Mouse (Mus musculus) cerebellum, adult 2 months (tissue): Measurements from ENCODE around the gene Cacna1s. TPM values are rescaled to one million over a fixed set of nuclear protein-coding genes. Genes with fewer than 3 reads are reported as not detected.
A peak's percentile ranks its signal among the peaks of the same experiment; 100 is the strongest.

Source experiments
- DNase-seq, 2 experiments: peaks; one replicate each; pipeline ENCODE4 v3.0.0; 2021
- H3K27ac ChIP-seq: fragments of 200-500 bp; 2 replicates; pipeline ENCODE4 v1.5.1; 2012; ENCODE audit warnings: low read length, control low read depth, inconsistent platforms; ENCODE audit not compliant: insufficient read depth
- H3K27me3 ChIP-seq: fragments of 200-500 bp; 2 replicates; pipeline ENCODE4 v1.6.1; 2012; ENCODE audit warnings: inconsistent platforms, mild to moderate bottlenecking, low read length, moderate library complexity; ENCODE audit not compliant: control insufficient read depth, insufficient read depth
- H3K4me1 ChIP-seq: fragments of 200-500 bp; 2 replicates; pipeline ENCODE4 v1.6.1; 2011; ENCODE audit warnings: low read length; ENCODE audit not compliant: control insufficient read depth, insufficient read depth
- H3K4me3 ChIP-seq: fragments of 200-500 bp; replicated peaks from 2 replicates; pipeline ENCODE3; 2011; ENCODE audit warnings: mild to moderate bottlenecking, low read depth, low read length, control low read depth; ENCODE audit not compliant: insufficient read depth
- CTCF ChIP-seq: fragments of 200-500 bp; IDR thresholded peaks from 2 replicates; pipeline ENCODE4 v1.5.1; 2011; ENCODE audit warnings: low read depth, mild to moderate bottlenecking, control low read depth, low read length, moderate library complexity, borderline replicate concordance; ENCODE audit not compliant: insufficient read depth
- POLR2A ChIP-seq: fragments of 200-500 bp; IDR thresholded peaks from 2 replicates; pipeline ENCODE4 v1.6.1; 2011; ENCODE audit warnings: low read length, control low read depth, borderline replicate concordance; ENCODE audit not compliant: insufficient read depth
- WGBS: fragments of 180-500 bp; shearing (Covaris S2); methylation state at CpG from one replicate; pipeline ENCODE4 v1.1.7; 2018; 5-methylcytosine and 5-hydroxymethylcytosine counted together
- polyA plus RNA-seq: library from polyadenylated mRNA; depleted of rRNA; stranded (reverse); fragments of >200 nt; gene quantifications from 2 replicates; pipeline ENCODE4 v1.2.3, GENCODE M21; 2012

Gene Cacna1s
- polyA plus RNA-seq, 1 experiment: 1.2 TPM

DNA sequence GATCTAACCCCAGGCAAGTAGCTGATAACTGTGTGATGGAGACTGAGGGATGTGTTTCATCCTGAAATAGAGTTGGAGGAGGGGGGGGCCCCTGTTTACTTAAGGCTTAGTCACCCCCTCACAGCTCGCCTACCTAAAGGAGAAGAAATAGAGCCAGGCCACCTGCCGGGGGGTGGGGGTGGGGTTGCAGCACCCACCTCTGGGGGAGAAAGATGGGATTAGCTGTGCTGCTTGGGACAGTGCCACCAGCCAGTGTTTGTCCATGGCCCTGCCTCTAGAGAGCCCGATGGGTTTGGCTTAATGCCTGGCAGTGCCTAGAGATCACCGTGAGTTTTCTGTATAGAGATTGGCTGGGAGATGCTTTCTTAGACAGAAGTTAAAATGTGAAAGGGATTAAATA lies 11.7 kb upstream of the Cacna1s start:
- no peak for TF ChIP-seq CTCF
- TF ChIP-seq POLR2A: no peak
- H3K27me3 ChIP-seq: no peaks in the 10 kb centered on the region
- no peak overlapping the region for H3K4me3 ChIP-seq
- no peaks in the 10 kb centered on the region for H3K4me1 ChIP-seq
- DNase-seq: no peak
- WGBS: 18% methylated on average over 4 of the region's 4 CpGs
- no peak overlapping the region for H3K27ac ChIP-seq

DNA sequence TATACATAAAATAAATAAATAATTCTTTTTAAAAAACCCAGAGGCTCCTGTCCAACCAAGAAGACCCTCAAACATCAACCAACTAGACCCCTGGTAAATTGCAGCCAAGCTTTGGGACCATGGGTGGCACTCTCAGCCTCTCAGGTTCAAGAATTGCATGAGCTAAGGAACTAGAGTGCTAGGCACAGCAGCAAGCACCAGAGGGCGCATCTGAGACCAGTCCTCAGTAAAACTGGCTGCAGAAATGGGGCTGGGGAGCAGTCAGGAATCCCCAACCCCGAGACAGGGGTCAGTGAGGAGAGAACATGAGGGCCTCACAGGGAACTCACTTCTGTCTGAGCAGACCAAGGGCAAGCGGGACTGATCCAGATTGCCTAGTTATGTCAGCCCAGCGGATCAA lies 6.8 kb upstream of the Cacna1s start:
- Histone ChIP-seq H3K4me1 (no peaks in the 10 kb centered on the region; the same call in 1 of the 2 replicates), H3K4me3 (no peak overlapping the region), H3K27ac (no peak overlapping the region), H3K27me3 (no peaks in the 10 kb centered on the region)
- peak; percentile 81 for TF ChIP-seq CTCF
- no peak for TF ChIP-seq POLR2A
- WGBS: 23% methylated on average over 4 of the region's 4 CpGs
- peak; percentile 41 to 58 for DNase-seq

DNA sequence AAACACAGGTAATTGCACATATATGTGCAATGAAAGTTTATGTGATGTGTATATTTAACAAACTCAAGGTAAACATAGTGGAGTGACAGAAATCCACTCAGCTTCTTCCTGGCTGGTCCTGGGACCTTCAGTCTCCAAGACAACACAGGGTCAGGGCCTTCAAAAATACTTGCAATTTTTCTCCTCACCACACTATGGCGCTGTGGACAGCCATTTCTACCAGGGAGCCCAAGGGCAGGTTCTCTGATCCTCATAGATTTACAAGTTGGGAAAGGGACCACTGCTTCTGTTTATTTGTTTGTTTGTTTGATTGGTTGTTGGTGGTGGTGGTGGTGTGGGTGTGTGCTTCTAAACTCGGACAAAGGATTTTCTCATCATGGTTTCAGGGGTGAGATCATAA lies 5.1 kb upstream of the Cacna1s start:
- DNase-seq: peak; percentile 26 to 30
- WGBS: 15% methylated on average over 2 of the region's 2 CpGs
- H3K27me3 ChIP-seq: no peaks in the 10 kb centered on the region
- H3K27ac ChIP-seq: no peak overlapping the region
- TF ChIP-seq POLR2A (no peak), CTCF (peak; percentile 55; the same call in 1 of the 2 replicates)
- no peaks in the 10 kb centered on the region; the same call in 1 of the 2 replicates for H3K4me1 ChIP-seq
- H3K4me3 ChIP-seq: no peak overlapping the region

DNA sequence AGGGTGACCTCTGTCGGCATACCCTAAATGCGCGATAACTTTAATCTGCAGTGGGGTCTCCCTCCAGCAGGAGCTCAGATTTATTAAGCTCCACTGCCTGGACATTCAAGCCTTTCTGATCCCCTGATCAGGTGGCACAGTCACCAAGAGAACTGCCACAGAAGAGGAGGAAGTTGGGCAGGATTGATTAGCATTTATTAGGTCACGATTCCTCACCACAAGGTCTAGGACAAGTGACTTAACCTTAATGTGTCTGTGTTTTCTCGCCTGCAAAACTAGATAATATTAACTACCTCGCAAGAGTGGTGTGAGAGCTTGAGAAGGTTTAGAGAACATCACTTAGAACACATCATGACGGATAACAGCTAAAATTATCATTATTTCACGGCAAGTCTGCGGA lies 4.7 kb upstream of the Cacna1s start:
- WGBS: 88% methylated on average over 9 of the region's 9 CpGs
- Histone ChIP-seq H3K4me3 (no peak overlapping the region), H3K4me1 (no peaks in the 10 kb centered on the region; the same call in 1 of the 2 replicates), H3K27ac (no peak overlapping the region), H3K27me3 (no peaks in the 10 kb centered on the region)
- TF ChIP-seq POLR2A (no peak), CTCF (no peak)
- DNase-seq: no peak

DNA sequence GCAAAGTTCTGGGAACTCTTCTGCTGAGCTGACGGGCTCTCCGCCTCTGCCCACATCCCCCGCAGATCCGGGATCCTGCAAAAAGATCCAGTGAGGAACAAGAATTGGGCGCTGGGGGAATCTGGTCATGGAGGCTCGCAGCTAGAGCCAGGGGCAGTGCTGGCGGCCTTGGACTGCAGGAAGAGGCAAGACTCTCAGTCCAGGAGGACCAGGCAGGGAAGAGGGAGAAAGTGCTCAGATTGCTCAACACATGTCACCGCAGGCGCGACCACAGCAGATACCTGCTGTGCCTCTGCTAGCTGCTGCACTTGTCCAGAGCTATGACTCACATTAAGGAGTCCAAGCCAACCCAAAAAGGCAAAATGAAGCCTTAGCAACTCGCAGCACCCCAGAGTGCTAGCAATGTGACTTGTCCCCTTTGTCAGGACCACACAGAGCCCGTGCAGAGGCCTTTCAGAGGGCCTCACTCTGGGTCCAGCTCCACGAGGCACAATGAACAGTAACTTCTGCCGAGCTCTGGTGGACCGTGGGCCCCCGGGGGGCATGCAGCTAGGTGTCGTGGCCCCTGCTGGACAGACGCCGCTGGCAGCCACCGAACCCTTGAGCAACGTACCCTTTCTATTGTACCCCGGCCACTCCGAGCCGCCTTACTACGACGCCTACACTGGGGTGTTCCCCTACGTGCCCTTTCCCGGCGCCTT lies 2.1 kb upstream of the Cacna1s start, which contains the start of gene Ascl5:
Ascl5 (plus strand) TSS at position 493 of the 701 bp plus-strand sequence.
- 38% methylated on average over 29 of the region's 29 CpGs for WGBS
- no peak within 1 kb of the TSS for H3K27ac ChIP-seq

DNA sequence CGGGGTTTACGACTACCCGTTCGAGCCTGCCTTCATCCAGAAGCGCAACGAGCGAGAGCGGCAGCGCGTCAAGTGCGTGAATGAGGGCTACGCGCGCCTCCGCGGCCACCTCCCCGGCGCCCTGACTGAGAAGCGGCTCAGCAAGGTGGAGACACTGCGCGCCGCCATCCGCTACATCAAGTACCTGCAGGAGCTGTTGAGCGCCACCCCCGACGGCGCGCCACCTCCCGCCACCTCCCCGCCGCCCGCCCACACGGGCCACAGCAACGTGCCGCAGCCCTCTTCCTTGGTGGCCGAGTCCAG lies 1.6 kb upstream of the Cacna1s start:
- no peak overlapping the region for H3K27ac ChIP-seq
- WGBS: 4% methylated on average over 36 of the region's 36 CpGs
- DNase-seq: peak in 1 of 2 experiments; percentile 17

More for the DNA sequence above, 2.1 kb upstream of the Cacna1s start, which contains the start of gene Ascl5:
- H3K27me3 ChIP-seq: no peaks in the 10 kb centered on the region
- H3K4me1 ChIP-seq: no peaks in the 10 kb centered on the region; the same call in 1 of the 2 replicates
- H3K4me3 ChIP-seq: no peak within 1 kb of the TSS
- peak; percentile 16 to 28 for DNase-seq
- TF ChIP-seq POLR2A (no peak), CTCF (no peak)

DNA sequence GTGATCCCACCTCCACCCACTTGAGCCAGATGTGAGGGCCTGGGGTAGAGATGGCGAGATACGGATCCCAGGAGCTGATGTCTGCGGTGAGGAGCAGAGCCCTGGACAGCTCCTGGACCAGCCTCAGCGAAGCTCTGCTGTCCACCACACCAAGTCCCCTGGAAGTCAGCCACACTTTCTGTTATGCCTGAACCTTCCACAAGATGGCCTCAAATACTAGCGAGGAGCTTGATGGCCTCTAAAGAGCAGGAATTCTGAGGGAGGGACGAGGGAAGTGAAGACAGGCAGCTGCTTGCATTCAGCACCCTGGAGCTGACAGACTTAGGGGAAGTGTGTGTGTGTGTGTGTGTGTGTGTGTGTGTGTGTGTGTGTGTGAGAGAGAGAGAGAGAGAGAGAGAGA lies 1.1 kb upstream of the Cacna1s start:
- H3K27me3 ChIP-seq: no peaks in the 10 kb centered on the region
- H3K4me1 ChIP-seq: no peaks in the 10 kb centered on the region; the same call in 1 of the 2 replicates
- peak; percentile 68 to 77 for DNase-seq
- no peak overlapping the region for H3K4me3 ChIP-seq
- H3K27ac ChIP-seq: no peak overlapping the region
- TF ChIP-seq CTCF: peak; percentile 85
- no peak for TF ChIP-seq POLR2A
- WGBS: 2% methylated on average over 6 of the region's 6 CpGs

More for the DNA sequence above, 1.6 kb upstream of the Cacna1s start:
- H3K27me3 ChIP-seq: no peaks in the 10 kb centered on the region
- TF ChIP-seq POLR2A (no peak), CTCF (no peak)
- H3K4me3 ChIP-seq: no peak overlapping the region
- no peaks in the 10 kb centered on the region; the same call in 1 of the 2 replicates for H3K4me1 ChIP-seq

DNA sequence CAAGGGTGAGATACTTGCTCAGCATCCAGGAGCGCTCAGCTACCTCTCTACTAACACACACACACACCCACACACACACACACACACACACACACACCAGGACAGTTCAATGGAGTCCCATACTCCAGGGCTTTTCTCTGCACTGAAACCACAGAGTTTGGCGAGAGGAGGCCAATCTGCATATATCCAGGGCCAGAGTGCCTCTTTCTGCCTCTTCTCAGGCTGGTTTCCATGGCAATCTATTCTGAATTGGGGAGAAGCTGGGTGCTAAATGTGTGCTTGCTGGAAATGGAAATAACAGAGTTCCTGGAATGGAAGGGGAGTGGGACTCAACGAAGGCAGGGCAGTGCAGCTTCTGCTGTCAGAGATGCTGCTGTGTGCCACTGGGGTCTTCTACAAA lies 3.2 kb downstream of the Cacna1s start:
- no peak for DNase-seq
- TF ChIP-seq POLR2A (no peak), CTCF (no peak)
- no peak overlapping the region for H3K4me3 ChIP-seq
- H3K27me3 ChIP-seq: no peaks in the 10 kb centered on the region
- H3K4me1 ChIP-seq: peaks cover 10% of the 10 kb centered on the region
- no peak overlapping the region for H3K27ac ChIP-seq
- WGBS: 77% methylated on average over 3 of the region's 3 CpGs
